Mouse (Mus musculus): ENCODE results near the gene 4933402N22Rik. TPM values are rescaled to one million over a fixed set of nuclear protein-coding genes. Genes with fewer than 3 reads are reported as not detected.

4933402N22Rik gene
- not detected for total RNA-seq (2023)

DNA sequence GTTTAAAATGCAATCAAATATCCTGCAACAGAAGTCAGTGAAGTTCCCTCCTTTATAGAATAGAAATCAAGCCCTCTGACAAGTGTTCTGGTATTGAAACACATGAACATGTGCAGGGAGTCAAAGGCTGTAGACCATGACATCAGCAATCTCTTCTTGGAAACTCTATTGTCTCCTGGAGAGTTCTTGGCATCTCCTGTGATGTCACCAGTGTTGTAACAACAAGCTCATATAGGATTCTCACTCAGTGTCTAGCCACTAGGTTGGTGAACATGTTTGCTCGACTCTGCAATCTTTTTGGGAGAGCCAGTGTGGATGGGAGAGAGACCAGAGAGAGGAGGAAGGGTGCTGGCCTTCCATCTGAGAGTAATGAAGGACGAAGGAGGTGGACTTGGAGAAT is at the start of gene 4933402N22Rik:
Gene 4933402N22Rik, plus strand, starts transcription at position 301 of the 400 bp plus-strand sequence.

Other genes with a start within 250 kb of the 4933402N22Rik start
- gene Gm8922, start 236.1 kb upstream of the 4933402N22Rik start, total RNA-seq (2023): not detected
- gene Gm8926, start 147.5 kb upstream of the 4933402N22Rik start, total RNA-seq (2023): not detected
- gene Gm6465, start 72.5 kb upstream of the 4933402N22Rik start, total RNA-seq (2023): not detected

All from CD4-positive naive resting alpha-beta T cell, adult 57 days (primary cell).